Mouse (Mus musculus) cerebellum, adult 18-20 months (tissue): ENCODE data around the gene Ylpm1.
A peak's percentile ranks its signal among the peaks of the same experiment; 100 is the strongest.

Experiments used
- DNase-seq, 2 experiments: peaks; one replicate each; pipeline ENCODE4 v3.0.0; 2021

Gene Ylpm1

GRCm38 (mm10) chr12:84996083-84996496 is at the start of gene Ylpm1:
Gene Ylpm1 (plus strand): TSS chr12:84996321.
- DNase-seq = peak; percentile 97 to 98

GRCm38 (mm10) chr12:84947894-84948583 is 48.1 kb upstream of the Ylpm1 start:
- peak; percentile 78 to 81 for DNase-seq

GRCm38 (mm10) chr12:84948584-84949285 is 47.4 kb upstream of the Ylpm1 start:
- DNase-seq = no peak

- no peak for DNase-seq
Observed at GRCm38 (mm10) chr12:84950763-84951162, 45.4 kb upstream of the Ylpm1 start.

- DNase-seq = no peak
Observed at GRCm38 (mm10) chr12:84951531-84951930, 44.6 kb upstream of the Ylpm1 start.

GRCm38 (mm10) chr12:84952351-84952750 is 43.8 kb upstream of the Ylpm1 start:
- DNase-seq = no peak

- DNase-seq = no peak
Observed at GRCm38 (mm10) chr12:84956317-84956716, 39.8 kb upstream of the Ylpm1 start.

- no peak for DNase-seq
Observed at GRCm38 (mm10) chr12:84958794-84959356, 37.2 kb upstream of the Ylpm1 start.

- no peak for DNase-seq
Observed at GRCm38 (mm10) chr12:84962606-84963005, 33.5 kb upstream of the Ylpm1 start.

- no peak for DNase-seq
Observed at GRCm38 (mm10) chr12:84968831-84969655, 27.1 kb upstream of the Ylpm1 start.

- no peak for DNase-seq
Observed at GRCm38 (mm10) chr12:84969656-84970427, 26.3 kb upstream of the Ylpm1 start.

GRCm38 (mm10) chr12:84970428-84971096 is 25.6 kb upstream of the Ylpm1 start, which contains the start of the genes Fcf1 and Arel1:
Gene Fcf1 (plus strand): TSS chr12:84970897.
Gene Arel1 (minus strand): TSS chr12:84970900.
- peak; percentile 90 to 91 for DNase-seq

- no peak for DNase-seq
Observed at GRCm38 (mm10) chr12:84979264-84979862, 16.8 kb upstream of the Ylpm1 start.

- no peak for DNase-seq
Observed at GRCm38 (mm10) chr12:84989456-84989855, 6.7 kb upstream of the Ylpm1 start.

GRCm38 (mm10) chr12:84995112-84995761 is 884 bp upstream of the Ylpm1 start:
- DNase-seq = peak; percentile 12 to 16

GRCm38 (mm10) chr12:84996501-84997398 is 629 bp downstream of the Ylpm1 start:
- DNase-seq = peak in 1 of 2 experiments; percentile 50

GRCm38 (mm10) chr12:84999053-84999452 is 2.9 kb downstream of the Ylpm1 start:
- DNase-seq = no peak

GRCm38 (mm10) chr12:85006206-85006605 is 10.1 kb downstream of the Ylpm1 start:
- peak in 1 of 2 experiments; percentile 27 for DNase-seq

- DNase-seq = no peak
Observed at GRCm38 (mm10) chr12:85007021-85007420, 10.9 kb downstream of the Ylpm1 start.
